Mouse (Mus musculus) cerebellum, adult 11-12 months (tissue): ENCODE results near the gene Akr1b8.
"Not testable (repeated sequence)": the region's sequence is repeated elsewhere in the genome, so short reads cannot be mapped to it uniquely, and the experiment has no call there.

ENCODE experiments used
- DNase-seq: peaks from one replicate; pipeline ENCODE4 v3.0.0; 2022

Akr1b8 gene

GRCm38 (mm10) chr6:34353658-34354353 is at the start of gene Akr1b8:
TSS of gene Akr1b8 (plus strand) at chr6:34354119.
- peak; percentile 83 for DNase-seq

- no peak for DNase-seq
Observed at GRCm38 (mm10) chr6:34304675-34305241, 49.2 kb upstream of the Akr1b8 start.

GRCm38 (mm10) chr6:34306797-34307196 is 47.1 kb upstream of the Akr1b8 start:
- DNase-seq = no peak

- no peak for DNase-seq
Observed at GRCm38 (mm10) chr6:34309526-34309925, 44.4 kb upstream of the Akr1b8 start.

GRCm38 (mm10) chr6:34310023-34310595 is 43.8 kb upstream of the Akr1b8 start:
- DNase-seq = no peak

GRCm38 (mm10) chr6:34313386-34313785 is 40.5 kb upstream of the Akr1b8 start:
- no peak for DNase-seq

GRCm38 (mm10) chr6:34313921-34314320 is 40.0 kb upstream of the Akr1b8 start:
- DNase-seq = no peak

- DNase-seq = peak; percentile 86
Observed at GRCm38 (mm10) chr6:34316854-34317771, 36.8 kb upstream of the Akr1b8 start, which contains the start of gene Akr1b3. TSS of gene Akr1b3 (minus strand) at chr6:34317478.

GRCm38 (mm10) chr6:34318172-34318571 is 35.7 kb upstream of the Akr1b8 start:
- peak; percentile 30 for DNase-seq

- DNase-seq = no peak
Observed at GRCm38 (mm10) chr6:34318636-34319035, 35.3 kb upstream of the Akr1b8 start.

GRCm38 (mm10) chr6:34322121-34322520 is 31.8 kb upstream of the Akr1b8 start:
- DNase-seq = no peak

GRCm38 (mm10) chr6:34331379-34331778 is 22.5 kb upstream of the Akr1b8 start:
- DNase-seq = no peak

- DNase-seq = not testable (repeated sequence)
Observed at GRCm38 (mm10) chr6:34331804-34332203, 22.1 kb upstream of the Akr1b8 start.

- DNase-seq = no peak
Observed at GRCm38 (mm10) chr6:34334673-34335072, 19.2 kb upstream of the Akr1b8 start.

- no peak for DNase-seq
Observed at GRCm38 (mm10) chr6:34337799-34338198, 16.1 kb upstream of the Akr1b8 start.

- no peak for DNase-seq
Observed at GRCm38 (mm10) chr6:34341991-34342390, 11.9 kb upstream of the Akr1b8 start.

GRCm38 (mm10) chr6:34342476-34342875 is 11.4 kb upstream of the Akr1b8 start:
- no peak for DNase-seq

GRCm38 (mm10) chr6:34343426-34343825 is 10.5 kb upstream of the Akr1b8 start:
- DNase-seq = no peak

GRCm38 (mm10) chr6:34344135-34344850 is 9.6 kb upstream of the Akr1b8 start:
- no peak for DNase-seq

GRCm38 (mm10) chr6:34344935-34345334 is 9.0 kb upstream of the Akr1b8 start:
- no peak for DNase-seq

- peak; percentile 20 for DNase-seq
Observed at GRCm38 (mm10) chr6:34346096-34346898, 7.6 kb upstream of the Akr1b8 start.
